Mouse (Mus musculus) left cerebral cortex, postnatal 36 days (tissue): ENCODE results near the gene Abcc3. TPM values are rescaled to one million over a fixed set of nuclear protein-coding genes. Genes with fewer than 3 reads are reported as not detected.
A peak's percentile ranks its signal among the peaks of the same experiment; 100 is the strongest.

Experiments
- DNase-seq, 2 experiments: peaks; one replicate each; pipeline ENCODE4 v3.0.0; 2021 to 2022; ENCODE audit warnings: low spot score in 2 of 2, mixed read lengths in 1 of 2
- intact Hi-C: fragments of 180-260 bp; cut with DNase I; formaldehyde crosslinking; loops from one replicate; pipeline ENCODE4 v1.15.1; 2025
- total RNA-seq, 2 experiments: library from RNA; stranded (reverse); gene quantifications; 2 replicates each; pipeline ENCODE4 v1.2.3; 2021

The Abcc3 gene
- 1 to 10 TPM; 2.0 to 3.0 TPM for total RNA-seq

- intact Hi-C loops = no loop called here
- no peak for DNase-seq
Observed at GRCm38 (mm10) chr11:94392672-94393109, at the start of gene Abcc3. TSS of gene Abcc3 (minus strand) at chr11:94392997.

DNA sequence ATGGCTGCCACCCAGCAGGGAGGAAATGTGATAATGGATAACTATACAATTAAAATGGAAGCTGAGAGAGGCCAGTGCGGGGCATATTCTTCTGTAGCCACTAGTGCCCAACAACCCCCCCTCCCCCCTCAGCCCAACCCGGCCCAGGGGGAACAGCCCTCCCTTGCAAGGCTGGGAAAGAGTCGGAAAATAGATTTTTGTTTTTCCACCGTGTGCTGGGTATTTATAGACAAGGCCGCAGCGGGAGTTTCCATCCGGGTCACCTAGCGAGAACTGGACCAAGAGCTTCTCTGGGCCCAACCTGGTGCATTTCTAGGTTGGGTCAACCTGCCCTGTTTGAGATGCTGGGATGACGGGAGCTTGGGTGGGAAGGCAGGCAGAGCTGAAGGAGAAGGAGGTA, 49.0 kb upstream of the Abcc3 start:
- no peak for DNase-seq
- intact Hi-C loops = no loop called here

DNA sequence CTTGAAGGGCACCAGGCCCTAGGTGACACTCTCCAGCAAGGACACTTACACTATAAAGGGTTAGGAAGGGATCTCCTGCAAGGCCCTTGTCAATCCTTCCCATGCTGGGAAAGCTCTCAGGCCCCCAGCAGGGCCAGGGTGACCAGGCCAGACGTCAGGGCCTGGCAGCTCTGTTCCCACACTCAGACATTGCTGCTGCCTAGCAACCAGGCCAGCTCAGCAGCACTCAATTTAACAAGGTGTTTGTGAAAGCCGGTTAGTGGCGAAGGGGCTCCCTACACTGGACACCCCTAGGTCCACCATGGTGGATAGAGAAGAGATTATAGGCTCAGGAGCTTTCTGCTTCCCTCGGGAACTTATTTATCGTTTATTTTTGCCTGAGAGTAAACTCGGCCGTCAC, 48.3 kb upstream of the Abcc3 start:
- intact Hi-C loops = no loop called here
- no peak for DNase-seq

DNA sequence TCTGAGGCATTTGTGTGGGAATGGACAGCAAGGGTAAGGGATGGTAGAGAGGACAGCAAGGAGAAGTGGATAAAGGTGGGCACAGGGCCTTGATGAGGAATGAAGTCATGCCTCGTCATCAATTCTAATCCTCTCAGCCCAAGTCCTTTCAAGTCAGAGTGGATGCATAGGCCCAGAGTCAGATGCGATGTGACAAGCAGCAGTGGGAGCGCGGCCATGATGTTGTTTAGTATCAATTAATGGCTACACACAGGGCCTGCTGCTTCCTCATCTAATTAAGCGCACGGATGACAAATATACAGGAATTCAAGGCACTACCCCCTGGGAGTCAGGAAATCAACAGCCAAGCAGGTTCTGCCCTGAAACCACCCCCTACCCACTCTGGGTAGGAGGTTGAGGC, 47.6 kb upstream of the Abcc3 start:
- DNase-seq = no peak
- intact Hi-C loops = no loop called here

DNA sequence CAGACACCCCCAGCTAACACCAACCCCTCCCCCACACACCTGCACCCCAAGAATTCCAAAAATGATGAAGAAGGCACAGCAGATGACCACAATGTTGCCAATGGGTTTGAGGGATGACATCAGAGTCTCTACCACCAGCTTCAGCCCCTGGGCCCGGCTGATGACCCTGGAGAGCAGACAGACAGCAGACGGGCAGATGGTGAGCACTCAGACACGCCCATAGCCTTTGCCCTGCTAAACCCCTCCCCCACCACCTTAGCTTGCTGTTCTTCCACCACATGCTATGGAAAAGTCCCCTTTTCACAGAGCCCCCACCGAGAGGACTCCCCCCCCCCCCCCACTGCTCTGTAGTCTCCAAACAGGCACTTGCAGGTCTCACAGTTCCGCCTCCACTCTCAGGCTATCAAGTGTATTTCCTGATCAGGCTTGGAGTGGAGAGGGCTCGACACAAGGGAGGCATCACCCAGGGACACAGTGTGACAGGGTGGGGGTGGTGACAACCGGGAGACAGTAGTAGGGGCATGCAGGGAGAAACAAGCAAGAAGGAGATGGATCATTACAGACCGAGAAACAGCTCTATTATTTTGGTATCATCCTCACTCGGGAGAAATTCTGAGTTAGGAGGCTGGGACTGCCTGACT, 36.3 kb upstream of the Abcc3 start:
- intact Hi-C loops = no loop called here
- no peak for DNase-seq

- no peak for DNase-seq
- intact Hi-C loops = no loop called here
Observed at GRCm38 (mm10) chr11:94428091-94428835, 35.5 kb upstream of the Abcc3 start.

DNA sequence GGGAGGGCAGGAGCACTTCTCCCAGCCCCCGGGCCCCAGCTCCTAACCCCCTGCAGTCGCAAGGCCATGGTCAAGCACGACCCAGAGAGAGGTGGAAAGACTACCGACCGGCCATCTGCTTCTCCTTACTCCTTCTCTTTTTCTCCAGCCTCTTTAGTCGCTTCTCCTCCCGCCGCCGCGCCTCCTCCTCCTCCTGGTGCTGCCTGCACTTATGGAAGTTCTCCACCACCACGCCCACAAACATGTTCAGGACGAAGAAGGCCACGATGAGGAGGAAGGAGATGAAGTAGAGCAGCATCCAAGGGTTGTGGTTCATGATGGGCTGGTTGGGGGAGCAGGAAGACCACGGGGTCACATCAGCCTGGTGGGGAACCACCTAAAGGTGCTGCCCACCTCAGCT, 32.9 kb upstream of the Abcc3 start:
- intact Hi-C loops = no loop called here

DNA sequence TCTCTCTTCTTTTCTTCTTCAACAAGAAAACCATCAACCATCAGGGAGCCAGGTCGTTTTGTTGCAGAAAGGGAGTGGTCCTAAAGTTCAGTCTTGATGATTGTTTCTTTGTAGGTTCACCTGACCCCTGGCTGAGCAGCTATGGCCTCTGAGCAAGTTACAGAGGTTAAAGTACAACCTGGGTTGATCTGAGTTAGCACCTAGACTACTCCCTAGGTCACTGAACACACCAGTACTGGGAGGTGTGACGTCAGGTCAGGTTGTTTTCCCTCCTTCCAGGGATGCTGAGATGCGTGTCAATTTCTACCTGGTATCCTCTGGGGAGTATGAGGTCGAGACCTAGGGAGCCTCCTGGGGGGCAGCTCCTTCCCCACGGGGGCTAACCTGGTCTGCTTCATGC, 32.4 kb upstream of the Abcc3 start:
- intact Hi-C loops = no loop called here
- DNase-seq = no peak

More for the DNA sequence above, 32.9 kb upstream of the Abcc3 start:
- peak; percentile 68 to 75 for DNase-seq

GRCm38 (mm10) chr11:94424380-94424779, 31.6 kb upstream of the Abcc3 start:
- peak; percentile 52 to 61 for DNase-seq
- intact Hi-C loops = loop anchor here (5.0 kb wide), 2 partner anchors 48 to 123 kb away; partner anchors contain the start of genes Cacna1g and Rsad1

- no peak for DNase-seq
- intact Hi-C loops = loop anchor here (5.0 kb wide), 2 partner anchors 48 to 123 kb away; partner anchors contain the start of genes Cacna1g and Rsad1
Observed at GRCm38 (mm10) chr11:94423855-94424254, 31.1 kb upstream of the Abcc3 start.

GRCm38 (mm10) chr11:94420991-94421390, 28.2 kb upstream of the Abcc3 start:
- intact Hi-C loops = loop anchor here (1.0 to 5.0 kb wide), 3 partner anchors 51 to 126 kb away; partner anchors contain the start of genes Cacna1g, Rsad1 and Spata20
- DNase-seq = no peak

GRCm38 (mm10) chr11:94420325-94420724, 27.5 kb upstream of the Abcc3 start:
- no peak for DNase-seq
- intact Hi-C loops = loop anchor here (1.0 to 5.0 kb wide), 3 partner anchors 52 to 127 kb away; partner anchors contain the start of genes Cacna1g, Rsad1 and Spata20

- DNase-seq = no peak
- intact Hi-C loops = no loop called here
Observed at GRCm38 (mm10) chr11:94419004-94419727, 26.4 kb upstream of the Abcc3 start.

- DNase-seq = no peak
- intact Hi-C loops = no loop called here
Observed at GRCm38 (mm10) chr11:94414042-94414441, 21.2 kb upstream of the Abcc3 start.

GRCm38 (mm10) chr11:94413516-94413915, 20.7 kb upstream of the Abcc3 start:
- intact Hi-C loops = no loop called here
- no peak for DNase-seq

- intact Hi-C loops = no loop called here
- DNase-seq = no peak
Observed at GRCm38 (mm10) chr11:94412998-94413469, 20.2 kb upstream of the Abcc3 start.

DNA sequence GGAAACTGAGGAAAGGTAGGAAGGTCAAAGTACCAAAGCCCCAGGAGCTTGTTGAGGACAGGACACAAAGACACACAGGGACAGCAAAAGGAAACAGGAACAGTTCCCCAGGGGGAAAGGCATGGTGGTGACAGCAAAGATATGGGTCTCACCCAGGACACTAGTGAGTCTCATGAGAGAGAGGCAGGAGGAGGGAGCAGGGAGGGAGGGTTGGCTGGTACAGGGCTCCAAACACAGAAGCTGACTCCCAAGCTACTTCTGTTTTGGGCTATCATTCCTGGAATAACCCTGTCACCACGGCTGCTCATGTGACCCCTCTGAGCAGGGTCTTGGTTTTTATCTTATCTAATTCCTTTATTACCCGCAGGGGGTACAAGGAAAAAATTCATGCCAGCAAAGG, 19.8 kb upstream of the Abcc3 start:
- DNase-seq = no peak
- intact Hi-C loops = no loop called here

DNA sequence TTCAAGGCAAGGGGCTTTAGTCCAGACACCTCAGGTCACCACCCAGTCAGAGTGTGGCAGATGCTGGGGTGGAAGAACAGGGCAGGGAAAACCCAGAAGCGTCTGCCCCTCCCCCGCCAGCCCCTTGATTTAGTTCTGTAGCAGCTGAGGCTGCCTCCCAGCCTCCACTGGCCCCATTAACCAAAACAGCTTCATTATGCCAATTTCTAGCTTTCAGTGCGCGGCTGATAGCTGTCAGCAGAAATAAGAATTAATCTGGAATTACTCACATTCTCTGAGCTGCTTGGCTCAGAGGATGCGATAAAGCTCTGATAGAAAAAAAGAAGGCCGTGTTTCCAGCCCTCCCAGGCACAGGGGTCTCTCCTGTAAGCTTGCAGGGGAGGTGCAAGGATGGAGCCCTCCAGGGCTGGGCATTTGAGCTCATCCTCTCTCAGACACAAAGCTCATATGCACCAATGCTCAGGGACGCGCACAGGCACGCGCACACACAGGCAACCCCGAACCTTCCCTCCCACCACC, 15.1 kb upstream of the Abcc3 start:
- no peak for DNase-seq

DNA sequence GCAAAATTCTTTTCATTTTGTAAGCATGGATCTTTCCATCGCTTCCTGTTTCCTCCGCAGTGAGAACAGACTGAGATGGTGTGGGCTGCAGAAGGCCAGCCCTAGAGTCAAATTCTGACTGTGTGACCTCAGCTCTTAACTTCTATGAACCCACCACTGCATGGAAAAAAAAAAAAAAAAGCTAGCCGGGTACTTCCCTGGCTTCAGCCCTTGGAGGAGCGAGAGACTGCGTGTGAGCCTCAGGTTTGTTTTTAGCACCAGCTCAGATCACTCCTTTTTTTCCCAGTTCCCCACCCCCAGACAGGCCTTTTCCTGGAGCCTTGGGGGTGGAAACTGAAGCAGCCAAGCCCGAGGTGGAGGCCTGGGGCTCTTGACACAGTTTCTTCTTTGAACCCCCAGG, 12.6 kb upstream of the Abcc3 start:
- intact Hi-C loops = loop anchor here (2.0 to 5.0 kb wide), 2 partner anchors 65 to 73 kb away; no protein-coding TSS in a partner anchor

More for the DNA sequence above, 15.1 kb upstream of the Abcc3 start:
- intact Hi-C loops = loop anchor here (5.0 kb wide), 1 partner anchor 76 kb away; no protein-coding TSS in a partner anchor

More for the DNA sequence above, 12.6 kb upstream of the Abcc3 start:
- no peak for DNase-seq
